Mouse (Mus musculus) right cerebral cortex, postnatal 25 days (tissue): Measurements from ENCODE around the gene Mtrf1l.

Experiments used
- DNase-seq: peaks from one replicate; pipeline ENCODE4 v3.0.0; 2022

The Mtrf1l gene

GRCm38 (mm10) chr10:5804691-5805156 is 19.0 kb downstream of the Mtrf1l start:
- no peak for DNase-seq

DNA sequence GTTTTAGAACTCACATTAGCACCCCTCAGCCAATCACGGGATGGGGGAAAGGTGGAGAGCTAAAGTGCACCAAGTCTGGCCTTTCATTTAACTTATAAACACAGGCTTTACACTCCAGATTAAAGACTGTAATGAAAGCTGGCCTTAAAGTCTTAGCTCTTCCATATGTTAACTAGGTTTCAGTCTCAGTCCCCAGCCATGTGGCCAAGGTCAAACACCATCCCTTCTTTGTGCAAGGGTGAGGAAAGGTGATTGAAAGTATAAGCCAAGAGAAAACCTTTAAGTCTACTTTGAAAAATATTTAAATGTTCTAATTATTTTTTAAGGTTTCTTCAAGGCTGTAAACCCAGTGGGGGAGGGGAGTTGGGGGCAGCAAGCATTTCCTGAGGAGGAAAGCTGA is 20.0 kb downstream of the Mtrf1l start:
- DNase-seq = no peak

DNA sequence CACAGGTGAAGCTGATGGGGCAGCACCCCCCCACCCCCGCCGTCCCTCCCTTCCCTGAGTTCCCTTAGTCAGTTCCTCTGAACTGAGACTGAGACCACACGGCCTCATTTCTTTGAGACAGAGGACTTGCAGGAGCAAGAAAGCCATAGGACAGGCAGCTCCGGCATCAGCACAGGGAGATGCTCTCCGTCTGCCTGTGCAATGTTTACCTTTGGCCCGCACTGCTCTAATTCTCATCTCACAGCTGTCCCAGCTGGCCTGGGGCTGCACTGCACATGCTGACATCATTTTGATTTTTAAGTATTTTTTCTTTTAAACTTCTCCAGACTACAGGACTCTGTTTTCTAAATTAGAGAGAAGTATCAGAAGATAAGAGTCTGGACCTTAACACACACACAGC is 20.8 kb downstream of the Mtrf1l start:
- DNase-seq = no peak

DNA sequence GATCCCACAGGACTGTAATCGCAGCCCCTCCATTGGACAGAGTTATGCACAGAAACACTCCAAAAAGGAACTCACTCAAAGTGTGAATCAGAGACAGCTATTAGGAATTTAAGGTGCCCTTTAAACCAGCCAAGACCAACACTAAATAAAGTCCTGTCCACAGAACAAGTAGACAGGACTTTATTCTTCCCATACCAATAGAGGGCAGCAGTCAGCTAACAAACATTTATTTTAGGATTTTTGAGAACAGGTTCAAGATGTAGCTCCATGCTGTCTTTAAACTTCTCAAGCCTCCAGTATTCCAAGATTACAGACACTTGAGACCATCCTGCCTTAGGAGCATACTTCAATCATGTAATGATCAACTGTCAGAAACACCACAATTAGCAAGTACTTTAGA is 23.2 kb downstream of the Mtrf1l start:
- DNase-seq = no peak

DNA sequence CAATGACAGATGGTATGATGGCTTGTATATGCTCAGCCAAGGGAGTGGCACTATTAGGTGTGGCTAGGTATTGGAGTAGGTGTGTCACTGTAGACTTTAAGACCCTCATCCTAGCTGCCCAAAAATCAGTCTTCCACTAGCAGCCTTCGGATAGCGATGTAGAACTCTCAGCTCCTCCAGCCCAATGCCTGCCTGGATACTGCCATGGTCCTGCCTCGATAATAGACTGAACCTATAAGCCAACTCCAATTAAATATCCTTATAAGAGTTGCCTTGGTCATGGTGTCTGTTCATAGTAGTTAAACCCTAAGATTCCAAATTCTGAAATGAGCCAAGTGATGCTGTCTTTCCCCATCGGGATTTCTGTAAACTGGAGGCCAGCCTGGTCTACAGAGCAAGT is 25.6 kb downstream of the Mtrf1l start:
- DNase-seq = no peak

DNA sequence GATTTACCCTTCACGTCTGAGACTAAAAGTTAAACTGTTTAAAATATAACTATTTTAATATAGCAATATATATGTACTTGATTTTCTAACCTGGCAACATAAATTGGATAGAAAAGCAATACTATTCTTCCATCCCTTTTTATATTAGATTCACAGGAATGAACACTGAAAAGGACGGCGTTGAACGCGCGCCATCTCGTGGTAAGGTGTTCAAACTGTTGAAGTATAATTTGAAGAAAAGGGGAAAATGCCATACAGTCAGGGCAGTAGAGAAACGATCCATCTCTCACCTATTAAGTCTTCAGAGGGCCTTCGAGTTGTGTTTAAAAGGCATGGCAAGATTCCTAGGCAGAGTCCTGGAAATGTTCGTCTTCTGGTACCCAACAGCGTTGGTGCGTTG is 33.1 kb downstream of the Mtrf1l start:
- peak; percentile 47 for DNase-seq

GRCm38 (mm10) chr10:5786923-5787322 is 36.8 kb downstream of the Mtrf1l start:
- peak; percentile 9 for DNase-seq
